Mouse (Mus musculus): ENCODE measurements at regions not wholly inside any gene's neighbourhood (a gene's known extent, or its start where the extent isn't known, plus 50 kb on each side); places are given as distances from the start of the nearest gene placed in this dataset.

DNA sequence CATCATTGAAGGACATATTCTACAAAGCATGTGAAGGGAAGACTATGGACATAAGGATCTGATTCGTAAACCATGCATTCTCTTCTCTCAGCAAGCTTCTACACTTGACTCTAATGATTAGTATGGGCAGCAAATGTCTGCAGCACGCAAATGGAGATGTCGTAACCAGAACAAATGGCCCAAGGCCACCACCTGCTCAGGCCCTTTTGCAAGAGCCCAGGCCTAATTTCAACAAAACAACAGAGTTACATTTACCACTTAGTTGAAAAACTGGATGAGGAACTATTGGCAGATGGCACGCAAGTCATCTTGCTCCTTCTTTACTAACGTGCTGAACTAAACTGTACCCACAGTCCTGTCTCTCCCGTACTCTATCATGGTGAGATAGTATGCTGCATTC is 113.7 kb upstream of the Adgrl2 start:
- ATAC-seq (ENCODE audit: borderline replicate concordance, extremely low read depth, low FRiP score, low TSS enrichment): no peak

DNA sequence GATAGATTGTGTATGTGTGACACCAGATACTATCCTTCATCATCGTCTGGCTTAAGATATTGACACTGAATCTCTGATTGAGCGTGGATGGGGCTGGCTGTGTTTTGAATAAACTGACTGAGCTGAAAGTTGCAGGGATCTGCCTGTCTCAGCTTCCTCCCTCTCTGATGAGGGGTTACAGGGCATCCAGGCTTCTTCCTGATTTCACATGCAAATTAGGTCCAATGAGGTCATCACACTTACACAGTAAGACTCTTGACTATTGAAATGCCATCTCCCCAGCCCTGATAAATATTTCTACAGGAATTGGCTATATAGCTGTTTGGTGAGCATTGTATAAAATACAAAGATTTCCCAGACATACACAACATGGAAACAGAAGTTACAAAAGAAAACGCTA is 113.1 kb upstream of the Adgrl2 start:
- Histone ChIP-seq H3K36me3 (no peaks in the 10 kb centered on the region), H3K4me3 (no peak overlapping the region), H3K4me2 (no peak overlapping the region), H3K9me3 (no peaks in the 10 kb centered on the region), H3K27ac (no peak overlapping the region), H3K27me3 (no peaks in the 10 kb centered on the region), H3K4me1 (peaks cover 4% of the 10 kb centered on the region; the same call in 1 of the 2 replicates), H3K9ac (no peak overlapping the region)
- no peak for ATAC-seq (ENCODE audit: borderline replicate concordance, extremely low read depth, low FRiP score, low TSS enrichment)
- 79% methylated on average over 3 of the region's 3 CpGs for WGBS

More for the DNA sequence above, 113.7 kb upstream of the Adgrl2 start:
- Histone ChIP-seq H3K9ac (no peak overlapping the region), H3K4me2 (no peak overlapping the region), H3K27ac (no peak overlapping the region), H3K27me3 (no peaks in the 10 kb centered on the region), H3K9me3 (no peaks in the 10 kb centered on the region), H3K4me1 (no peaks in the 10 kb centered on the region; the same call in 1 of the 2 replicates), H3K36me3 (no peaks in the 10 kb centered on the region), H3K4me3 (no peak overlapping the region)
- 86% methylated on average over 6 of the region's 6 CpGs for WGBS

DNA sequence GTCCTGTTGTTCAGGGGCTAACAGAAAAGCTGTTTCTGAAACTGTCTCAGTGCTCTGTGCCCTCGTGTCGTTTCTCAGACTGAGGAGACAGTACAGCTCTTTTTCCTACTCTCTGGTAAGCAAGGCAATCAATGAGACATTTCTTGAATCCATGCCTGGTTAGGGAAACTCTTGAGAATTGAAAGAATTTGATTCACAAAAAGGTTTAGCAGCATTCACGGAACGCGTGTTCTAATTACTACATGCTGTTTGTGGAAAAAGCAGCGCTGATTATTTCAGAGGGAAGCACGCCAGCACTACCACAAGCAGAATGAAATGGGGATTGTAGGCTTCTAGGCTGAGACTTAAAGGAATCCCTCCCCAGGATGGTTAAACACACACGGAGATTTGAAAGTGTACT is 112.5 kb upstream of the Adgrl2 start:
- Histone ChIP-seq H3K9ac (no peak overlapping the region), H3K27me3 (no peaks in the 10 kb centered on the region), H3K4me2 (no peak overlapping the region), H3K4me1 (peaks cover 5% of the 10 kb centered on the region; the same call in 1 of the 2 replicates), H3K27ac (no peak overlapping the region), H3K36me3 (no peaks in the 10 kb centered on the region), H3K9me3 (no peaks in the 10 kb centered on the region), H3K4me3 (no peak overlapping the region)
- no peak for ATAC-seq (ENCODE audit: borderline replicate concordance, extremely low read depth, low FRiP score, low TSS enrichment)
- 75% methylated on average over 8 of the region's 8 CpGs for WGBS

DNA sequence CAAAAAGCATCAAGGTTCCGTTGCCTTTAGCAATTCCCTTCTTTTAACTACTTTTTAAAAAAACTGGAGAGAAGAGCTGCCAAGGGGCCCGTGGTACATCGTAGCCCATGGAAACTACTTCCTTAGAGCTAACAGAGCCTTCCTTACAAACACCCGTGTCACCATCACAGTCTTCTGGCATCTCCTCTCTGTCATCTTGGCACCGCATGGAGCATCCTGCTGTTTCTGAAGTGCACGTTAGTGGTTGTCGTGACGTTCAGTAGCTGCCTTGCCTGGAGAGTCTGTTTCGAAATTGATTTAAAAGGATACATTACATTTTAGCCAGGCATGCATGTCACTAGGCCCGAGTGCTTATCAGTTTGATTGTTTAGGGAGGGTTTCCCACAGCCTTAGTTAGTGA is 111.4 kb upstream of the Adgrl2 start:
- Histone ChIP-seq H3K9ac (no peak overlapping the region), H3K4me2 (no peak overlapping the region), H3K4me3 (no peak overlapping the region), H3K36me3 (no peaks in the 10 kb centered on the region), H3K4me1 (peaks cover 8% of the 10 kb centered on the region), H3K9me3 (no peaks in the 10 kb centered on the region), H3K27ac (no peak overlapping the region), H3K27me3 (no peaks in the 10 kb centered on the region)
- ATAC-seq (ENCODE audit: borderline replicate concordance, extremely low read depth, low FRiP score, low TSS enrichment): no peak
- WGBS: 58% methylated on average over 10 of the region's 10 CpGs

DNA sequence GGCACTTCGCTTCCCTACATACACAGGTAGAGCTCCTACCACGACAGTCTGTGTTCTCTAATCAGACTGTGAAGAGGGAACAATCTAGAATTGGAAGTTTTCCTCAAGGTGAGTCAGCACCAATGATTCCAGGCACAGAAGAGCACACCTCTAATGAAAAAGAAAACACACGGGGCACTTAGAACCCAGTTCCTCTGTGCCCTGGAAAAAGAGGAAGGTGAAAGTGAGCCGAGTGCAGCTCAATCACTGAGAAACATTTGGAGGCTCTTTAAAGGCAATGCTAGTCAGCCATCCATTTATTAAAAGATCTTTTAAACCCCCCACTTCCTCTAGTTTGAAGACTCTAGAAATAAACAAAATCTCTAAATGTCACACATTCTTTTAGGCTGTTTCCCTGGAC is 108.4 kb upstream of the Adgrl2 start:
- peaks cover 9% of the 10 kb centered on the region for H3K4me1 ChIP-seq
- H3K4me3 ChIP-seq: no peak overlapping the region
- H3K27ac ChIP-seq: no peak overlapping the region
- 41% methylated on average over 4 of the region's 4 CpGs for WGBS
- H3K36me3 ChIP-seq: no peaks in the 10 kb centered on the region
- H3K9ac ChIP-seq: no peak overlapping the region
- no peak overlapping the region for H3K4me2 ChIP-seq
- no peak for ATAC-seq (ENCODE audit: borderline replicate concordance, extremely low read depth, low FRiP score, low TSS enrichment)
- H3K9me3 ChIP-seq: no peaks in the 10 kb centered on the region
- no peaks in the 10 kb centered on the region for H3K27me3 ChIP-seq

DNA sequence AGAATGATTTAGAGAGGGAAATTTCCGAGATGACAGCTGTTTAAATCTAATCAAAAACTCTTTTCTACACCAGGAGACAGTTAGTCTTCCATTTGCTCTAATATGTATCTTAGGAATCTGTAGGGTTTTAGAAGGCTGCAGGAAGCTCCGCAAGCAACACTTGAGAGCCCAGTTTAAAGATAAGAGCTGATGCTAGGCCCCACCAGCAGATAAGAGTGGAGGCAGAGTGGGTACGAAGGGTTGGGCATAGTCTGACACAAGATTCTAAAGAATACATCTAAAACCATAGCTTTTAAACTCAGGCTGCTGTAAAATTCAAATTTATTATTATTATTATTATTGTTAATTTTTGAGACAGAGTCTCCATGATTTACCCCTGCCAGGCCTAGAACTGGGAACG is 106.7 kb upstream of the Adgrl2 start:
- ATAC-seq (ENCODE audit: borderline replicate concordance, extremely low read depth, low FRiP score, low TSS enrichment): no peak
- no peaks in the 10 kb centered on the region for H3K36me3 ChIP-seq
- no peaks in the 10 kb centered on the region for H3K27me3 ChIP-seq
- H3K9me3 ChIP-seq: no peaks in the 10 kb centered on the region
- WGBS: 48% methylated on average over 4 of the region's 4 CpGs
- H3K9ac ChIP-seq: no peak overlapping the region
- no peak overlapping the region for H3K4me2 ChIP-seq
- H3K4me3 ChIP-seq: no peak overlapping the region
- no peak overlapping the region for H3K27ac ChIP-seq
- peaks cover 18% of the 10 kb centered on the region for H3K4me1 ChIP-seq

DNA sequence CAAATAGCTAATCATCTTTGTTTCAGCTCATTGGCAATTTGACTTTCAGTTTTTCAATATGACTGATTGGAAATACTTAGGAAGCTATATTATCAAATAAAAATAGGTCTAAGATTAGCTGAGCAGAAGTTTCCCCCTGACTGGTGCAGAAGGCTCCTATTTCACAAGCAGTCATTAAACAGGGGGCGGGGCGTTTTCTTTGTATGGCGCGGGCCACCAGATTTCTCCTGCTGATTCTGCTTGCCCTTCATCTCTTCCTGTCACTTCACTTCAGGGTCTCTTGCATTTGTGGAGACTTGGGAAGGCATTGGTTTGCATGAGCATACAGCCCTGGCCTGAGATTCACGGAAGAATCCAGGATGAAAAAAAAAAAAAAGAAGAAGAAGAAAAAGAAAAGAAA is 102.3 kb upstream of the Adgrl2 start:
- Histone ChIP-seq H3K36me3 (no peaks in the 10 kb centered on the region), H3K4me2 (0 out of 2 replicates have a peak overlapping the region, but pooled peaks have one; percentile 10), H3K27ac (no peak overlapping the region), H3K27me3 (no peaks in the 10 kb centered on the region), H3K9ac (no peak overlapping the region), H3K4me1 (peaks cover 33% of the 10 kb centered on the region), H3K9me3 (no peaks in the 10 kb centered on the region), H3K4me3 (no peak overlapping the region)
- 12% methylated on average over 5 of the region's 5 CpGs for WGBS
- ATAC-seq (ENCODE audit: borderline replicate concordance, extremely low read depth, low FRiP score, low TSS enrichment): no peak

DNA sequence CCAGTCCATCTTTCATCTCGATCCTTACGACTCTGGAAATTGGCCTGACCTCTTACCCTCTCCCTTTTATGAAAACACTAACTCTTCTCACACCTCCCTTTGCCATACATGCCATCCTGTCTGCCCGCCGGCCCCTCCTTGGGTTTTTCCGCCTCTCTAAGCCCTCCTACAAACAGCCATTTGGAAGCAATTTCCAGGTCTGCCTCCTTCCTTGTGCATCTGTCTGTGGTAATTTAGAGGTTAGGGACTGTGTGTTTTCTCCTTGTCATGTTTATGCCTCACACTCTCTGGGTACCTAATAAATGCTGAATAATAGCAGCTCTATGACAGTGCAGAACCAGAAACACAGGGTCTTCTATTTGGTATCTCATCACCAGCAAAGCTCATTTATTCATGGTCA is 99.7 kb upstream of the Adgrl2 start:
- Histone ChIP-seq H3K27me3 (no peaks in the 10 kb centered on the region), H3K4me3 (no peak overlapping the region), H3K36me3 (no peaks in the 10 kb centered on the region), H3K4me1 (peaks cover 49% of the 10 kb centered on the region), H3K27ac (no peak overlapping the region), H3K9me3 (no peaks in the 10 kb centered on the region), H3K9ac (no peak overlapping the region), H3K4me2 (no peak overlapping the region)
- 69% methylated on average over 5 of the region's 5 CpGs for WGBS
- no peak for ATAC-seq (ENCODE audit: borderline replicate concordance, extremely low read depth, low FRiP score, low TSS enrichment)

DNA sequence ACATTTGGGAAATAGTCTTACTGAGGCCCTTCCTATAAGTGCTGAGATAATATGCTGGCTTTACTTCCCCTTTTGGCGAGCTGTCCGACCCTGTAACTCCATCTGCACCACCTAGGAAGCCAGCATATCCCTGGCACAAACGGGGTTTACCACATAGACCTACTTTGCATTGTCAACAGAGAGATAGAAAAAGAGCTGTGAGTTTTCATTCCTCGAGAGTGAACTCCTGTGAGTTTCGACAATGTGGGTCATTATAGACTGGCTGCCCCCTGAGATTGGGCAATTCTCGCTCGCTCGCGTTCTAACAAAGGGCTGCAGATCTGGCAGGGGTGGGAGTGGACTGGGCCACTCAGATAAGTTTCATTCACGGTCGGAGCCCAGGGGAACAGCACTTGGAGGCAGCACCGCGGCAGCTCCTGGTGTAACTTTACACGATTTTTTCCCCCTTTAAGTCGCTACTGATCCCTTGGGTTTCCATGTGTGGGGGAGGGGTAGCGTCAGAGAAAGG is 98.3 kb upstream of the Adgrl2 start:
- peak overlapping the region; percentile 52 for H3K4me2 ChIP-seq
- no peaks in the 10 kb centered on the region for H3K27me3 ChIP-seq
- no peak for ATAC-seq (ENCODE audit: borderline replicate concordance, extremely low read depth, low FRiP score, low TSS enrichment)
- WGBS: 12% methylated on average over 16 of the region's 16 CpGs
- peak overlapping the region; percentile 12; the same call in 1 of the 2 replicates for H3K4me3 ChIP-seq
- H3K4me1 ChIP-seq: peaks cover 64% of the 10 kb centered on the region
- peak overlapping the region; percentile 17; the same call in 1 of the 2 replicates for H3K27ac ChIP-seq
- 0 out of 2 replicates have a peak overlapping the region, but pooled peaks have one; percentile 11 for H3K9ac ChIP-seq
- H3K9me3 ChIP-seq: no peaks in the 10 kb centered on the region
- H3K36me3 ChIP-seq: no peaks in the 10 kb centered on the region

DNA sequence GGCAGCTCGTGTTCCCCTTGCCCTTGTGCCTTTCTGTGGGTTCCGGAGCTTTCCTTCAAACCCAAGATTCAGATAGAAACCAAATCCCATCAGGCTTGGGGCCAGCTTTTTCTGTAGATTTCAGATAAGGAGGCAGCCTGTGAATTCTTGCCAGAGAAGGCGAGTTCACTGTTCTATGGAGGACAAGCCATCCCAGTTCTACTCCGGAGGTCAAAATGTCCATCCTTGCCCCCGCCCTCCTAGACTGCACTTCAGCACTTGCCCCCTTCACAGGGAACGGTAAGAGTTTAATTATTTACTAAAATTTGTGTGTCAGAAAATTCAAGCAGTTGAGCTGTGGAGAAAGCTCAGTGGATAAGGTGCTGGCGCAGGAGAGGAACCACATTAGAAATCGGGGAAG is 97.1 kb upstream of the Adgrl2 start:
- H3K9me3 ChIP-seq: no peaks in the 10 kb centered on the region
- 0 out of 2 replicates have a peak, but pooled peaks have one; percentile 44 for ATAC-seq (ENCODE audit: borderline replicate concordance, extremely low read depth, low FRiP score, low TSS enrichment)
- no peaks in the 10 kb centered on the region for H3K36me3 ChIP-seq
- WGBS: 46% methylated on average over 8 of the region's 8 CpGs
- peaks cover 66% of the 10 kb centered on the region for H3K4me1 ChIP-seq
- no peak overlapping the region for H3K4me3 ChIP-seq
- H3K27ac ChIP-seq: peak overlapping the region; percentile 43; the same call in 1 of the 2 replicates
- no peak overlapping the region for H3K9ac ChIP-seq
- peak overlapping the region; percentile 6; the same call in 1 of the 2 replicates for H3K4me2 ChIP-seq
- H3K27me3 ChIP-seq: no peaks in the 10 kb centered on the region

DNA sequence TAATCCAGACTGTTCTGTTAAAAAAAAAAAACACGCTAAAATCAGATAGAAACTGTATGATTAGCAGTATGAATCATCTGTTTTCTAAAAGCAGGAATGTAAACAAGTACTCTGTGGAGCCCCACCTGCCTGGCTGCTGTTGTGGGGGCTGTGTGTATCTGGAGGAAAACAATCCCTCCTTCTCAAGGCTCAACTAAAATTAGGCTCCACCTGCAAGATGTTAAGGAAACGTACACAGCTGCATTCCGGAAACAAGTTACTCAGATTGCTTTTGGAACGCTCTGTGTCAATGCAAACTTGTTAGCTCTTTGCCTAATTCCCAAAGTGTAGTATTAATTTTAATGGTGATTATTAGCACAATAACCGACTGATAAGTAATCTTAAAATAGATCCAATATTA is 96.3 kb upstream of the Adgrl2 start:
- Histone ChIP-seq H3K4me3 (no peak overlapping the region), H3K4me1 (peaks cover 61% of the 10 kb centered on the region), H3K27me3 (no peaks in the 10 kb centered on the region), H3K36me3 (no peaks in the 10 kb centered on the region), H3K27ac (no peak overlapping the region), H3K9me3 (no peaks in the 10 kb centered on the region), H3K4me2 (no peak overlapping the region), H3K9ac (no peak overlapping the region)
- WGBS: 21% methylated on average over 5 of the region's 5 CpGs
- ATAC-seq (ENCODE audit: borderline replicate concordance, extremely low read depth, low FRiP score, low TSS enrichment): no peak

DNA sequence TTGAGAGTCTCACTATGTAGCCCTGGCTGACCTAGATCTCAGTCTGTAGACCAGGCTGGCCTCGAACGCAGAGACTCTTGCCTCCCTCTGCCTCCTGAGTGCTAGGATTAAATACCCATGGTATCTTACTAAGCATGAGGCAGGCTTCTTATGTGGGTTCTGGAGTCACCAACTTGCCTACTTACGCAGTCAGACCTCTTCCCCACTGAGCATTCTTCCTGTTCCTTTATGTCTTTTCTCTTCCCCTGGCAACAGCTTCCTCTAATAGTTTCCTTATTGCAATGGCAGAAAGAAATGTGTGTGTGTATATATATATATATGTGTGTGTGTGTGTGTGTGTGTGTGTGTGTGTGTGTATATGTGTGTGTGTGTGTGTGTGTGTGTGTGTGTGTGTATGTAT is 95.7 kb upstream of the Adgrl2 start:
- no peak for ATAC-seq (ENCODE audit: borderline replicate concordance, extremely low read depth, low FRiP score, low TSS enrichment)
- WGBS: 69% methylated on average over 3 of the region's 3 CpGs

More for the DNA sequence above, 95.7 kb upstream of the Adgrl2 start:
- no peaks in the 10 kb centered on the region for H3K27me3 ChIP-seq
- H3K36me3 ChIP-seq: no peaks in the 10 kb centered on the region
- no peaks in the 10 kb centered on the region for H3K9me3 ChIP-seq
- peak overlapping the region; percentile 57 for H3K27ac ChIP-seq
- no peak overlapping the region for H3K4me2 ChIP-seq
- H3K9ac ChIP-seq: no peak overlapping the region
- no peak overlapping the region for H3K4me3 ChIP-seq
- peaks cover 61% of the 10 kb centered on the region for H3K4me1 ChIP-seq

Measured in lung, embryonic 15.5 days (tissue).